Mouse (Mus musculus) monocyte, adult 5-6 weeks (primary cell): ENCODE measurements around the gene Mprip. TPM values are rescaled to one million over a fixed set of nuclear protein-coding genes. Genes with fewer than 3 reads are reported as not detected.

Source experiments
- ATAC-seq: fragments of 153-309, 156-312 bp; replicated peaks from 2 replicates; pipeline ENCODE4 v1.8.0; 2017; ENCODE audit warnings: mild to moderate bottlenecking; ENCODE audit not compliant: low TSS enrichment, insufficient number of reproducible peaks, severe bottlenecking, poor library complexity, low FRiP score
- total RNA-seq: library from RNA; stranded (forward); fragments of 200-1000, 200-491, 200-594 nt; gene quantifications from 3 replicates; pipeline ENCODE4 v1.2.3, GENCODE M21; 2017

Mprip gene
- total RNA-seq, 1 experiment from 2014 or later, result 38.2 TPM

DNA sequence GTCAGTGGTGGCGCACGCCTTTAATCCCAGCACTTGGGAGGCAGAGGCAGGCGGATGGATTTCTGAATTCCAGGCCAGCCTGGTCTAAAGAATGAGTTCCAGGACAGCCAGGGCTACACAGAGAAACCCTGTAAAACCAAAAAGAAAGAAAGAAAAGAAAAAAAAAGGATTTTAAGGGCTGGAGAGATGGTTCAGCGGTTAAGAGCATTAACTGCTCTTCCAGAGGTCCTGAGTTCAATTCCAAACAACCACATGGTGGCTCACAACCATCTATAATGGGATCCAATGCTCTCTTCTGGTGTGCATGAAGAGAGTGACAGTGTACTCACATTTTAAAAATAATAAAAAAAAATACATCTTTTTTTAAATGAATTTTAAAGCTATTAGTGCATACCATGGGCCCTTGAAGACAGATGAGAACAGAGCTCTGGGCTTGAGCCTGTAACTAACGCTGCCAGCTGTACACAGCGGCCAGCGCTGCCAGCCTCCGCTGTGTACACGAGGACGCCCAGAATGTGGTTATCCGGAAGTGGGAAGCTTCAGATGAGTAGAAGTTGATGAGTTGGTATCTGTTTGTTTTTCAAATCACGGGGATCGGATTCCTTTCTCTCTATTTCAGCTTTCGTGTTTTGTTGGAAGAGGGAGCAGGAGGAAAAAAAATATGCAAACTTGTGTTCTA is 149.5 kb downstream of the Mprip start:
- ATAC-seq, result no peak

DNA sequence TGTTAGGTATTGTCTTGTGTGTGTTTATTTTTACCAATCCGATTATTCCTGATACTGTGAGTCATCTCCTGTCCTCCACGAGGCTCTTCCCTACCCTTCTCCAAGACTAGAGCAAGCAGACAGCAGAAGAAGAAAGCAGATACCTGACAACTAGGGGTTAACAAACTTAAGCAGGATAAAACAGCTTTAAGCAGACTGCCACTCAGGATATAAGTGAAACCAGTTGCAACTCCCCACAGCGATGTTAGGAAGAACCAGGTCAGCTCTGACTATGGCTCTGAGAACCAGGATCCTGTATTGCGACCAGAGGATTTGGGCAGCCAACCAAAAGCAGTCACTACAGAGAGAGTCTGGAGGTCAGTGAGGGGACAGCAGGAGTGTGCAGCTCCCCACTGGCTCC is 150.1 kb downstream of the Mprip start:
- no peak for ATAC-seq

DNA sequence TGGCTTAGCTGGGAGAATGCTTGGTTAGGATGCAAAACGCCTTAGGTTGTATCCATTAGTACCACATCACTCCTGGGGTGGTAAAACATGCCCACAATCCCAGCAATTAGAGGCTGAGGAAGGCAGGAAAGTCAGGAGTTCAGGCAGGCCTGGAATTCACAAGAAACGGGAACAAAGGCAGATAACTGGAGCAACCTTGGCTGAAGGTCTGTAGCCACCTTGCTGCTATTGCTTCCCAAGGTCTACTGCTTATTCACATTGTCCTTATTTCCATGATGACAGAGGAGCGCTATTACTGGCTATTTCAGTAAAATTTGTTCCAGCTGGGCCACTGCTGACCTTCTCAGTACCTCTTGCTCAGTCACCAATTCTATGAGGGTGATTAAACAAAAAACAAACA is 152.2 kb downstream of the Mprip start:
- no peak for ATAC-seq

DNA sequence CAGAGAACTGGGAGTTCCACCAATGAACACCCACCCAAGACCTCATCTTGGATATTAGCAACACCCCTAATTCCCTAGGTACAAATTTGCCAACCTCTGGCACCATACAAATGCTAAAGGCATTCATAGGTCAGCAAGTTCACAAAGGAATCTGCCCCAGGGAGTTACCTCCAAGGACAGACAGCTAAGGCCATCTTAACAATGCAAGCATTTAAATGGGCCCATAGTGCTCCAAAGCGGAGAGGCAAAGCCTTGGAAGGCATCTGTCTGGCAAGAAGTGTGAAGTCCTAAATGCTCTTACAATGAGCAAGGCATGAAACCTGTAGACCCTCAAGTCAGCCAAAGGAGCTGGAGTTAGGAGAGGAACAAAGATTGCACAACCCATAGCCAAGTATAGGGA is 153.2 kb downstream of the Mprip start:
- ATAC-seq, result no peak

DNA sequence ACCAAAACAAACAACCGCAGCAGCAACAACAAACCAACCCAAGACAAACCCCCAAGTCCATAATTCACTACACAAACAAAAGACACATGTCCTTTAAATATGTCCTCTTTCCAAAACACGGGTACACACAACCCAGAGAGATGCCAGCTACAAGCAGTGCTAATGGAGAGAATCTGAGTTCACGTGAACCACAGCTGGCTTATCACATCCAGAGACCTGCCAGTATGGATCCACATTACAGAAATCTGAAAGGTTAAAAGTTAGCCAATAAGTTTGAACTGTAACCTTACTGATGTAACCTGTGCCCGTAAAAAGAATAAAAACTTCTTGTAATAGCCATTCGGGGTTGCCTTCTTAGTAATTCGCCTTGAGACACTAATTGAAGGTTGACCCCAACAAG is 153.8 kb downstream of the Mprip start:
- ATAC-seq, result no peak

DNA sequence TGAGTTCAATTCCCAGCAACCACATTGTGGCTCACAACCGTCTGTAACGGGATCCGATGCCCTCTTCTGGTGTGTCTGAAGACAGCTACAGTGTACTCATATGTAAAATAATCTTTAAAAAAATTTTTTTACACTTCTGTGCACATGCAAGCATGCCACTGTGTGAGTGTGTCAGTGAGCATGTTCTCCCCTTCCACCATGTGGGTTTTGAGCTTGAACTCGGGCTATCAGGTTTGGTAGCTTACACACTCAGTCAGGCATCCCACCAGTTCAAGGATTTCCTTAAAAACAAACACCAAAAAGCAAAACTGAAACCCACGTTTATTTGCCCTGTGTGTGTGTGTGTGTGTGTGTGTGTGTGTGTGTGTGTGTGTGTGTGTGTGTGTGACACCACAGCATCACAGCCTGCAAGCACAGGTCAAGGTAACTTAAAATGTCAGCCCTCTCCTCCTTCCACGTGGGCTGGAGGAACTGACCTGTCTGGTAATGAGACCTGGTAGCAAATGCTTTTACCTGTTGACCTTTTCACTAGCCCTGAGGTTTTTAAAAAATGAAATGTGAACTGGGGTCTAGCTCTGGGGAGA is 154.5 kb downstream of the Mprip start:
- no peak for ATAC-seq

DNA sequence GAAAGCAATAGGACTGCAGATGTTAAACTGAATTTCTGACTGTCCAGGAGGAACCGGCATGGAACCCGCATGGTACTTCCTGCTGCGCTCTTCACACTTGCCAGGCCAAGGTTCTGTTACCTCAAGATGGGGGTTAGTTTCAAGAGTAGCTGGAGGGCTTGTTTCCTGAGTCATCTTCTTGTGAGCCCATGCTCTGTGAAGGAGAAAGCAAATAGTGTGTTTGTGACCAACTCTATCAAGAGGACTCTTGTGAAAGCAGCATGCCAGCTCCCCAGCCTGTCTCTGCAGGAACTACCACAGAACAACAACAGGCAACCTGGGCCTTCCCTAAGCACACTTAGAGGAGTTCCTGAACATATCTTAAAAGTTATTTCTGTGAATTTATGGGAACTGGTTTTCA is 156.8 kb downstream of the Mprip start:
- ATAC-seq, result no peak

DNA sequence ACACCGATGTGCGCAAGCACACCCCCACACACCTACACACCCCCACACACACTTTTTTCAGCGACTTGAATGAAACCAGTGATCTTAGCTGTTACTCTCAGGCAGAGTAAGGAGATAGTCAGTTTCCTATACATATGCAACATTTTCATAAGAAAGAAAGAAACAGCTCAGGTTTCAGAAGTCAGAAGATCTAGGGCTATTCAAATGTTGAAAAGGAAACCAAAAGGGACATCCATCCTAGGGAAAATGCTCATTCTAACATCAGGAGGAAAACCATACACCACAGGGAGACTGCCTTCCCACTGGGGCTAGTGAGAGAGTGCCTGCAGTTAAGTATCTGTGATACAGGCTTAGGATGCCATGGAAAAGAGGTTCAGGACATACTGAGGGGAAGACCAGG is 160.5 kb downstream of the Mprip start:
- ATAC-seq, result no peak

Other genes with a start within 250 kb of the Mprip start
- 4.3 to 8.3 TPM (median 5.5 TPM) in 3 replicates for gene Jmjd4, start 211.3 kb upstream of the Mprip start, total RNA-seq
- gene Snap47, start 210.1 kb upstream of the Mprip start, total RNA-seq, result 5.6 to 17.7 TPM (median 6.0 TPM) in 3 replicates
- gene Zfp867, start 188.8 kb upstream of the Mprip start, total RNA-seq, result 1.5 to 5.2 TPM (median 1.7 TPM) in 3 replicates
- 8.6 to 18.8 TPM (median 11.6 TPM) in 3 replicates for gene Zkscan17, start 134.6 kb upstream of the Mprip start, total RNA-seq
- 35.2 to 49.8 TPM (median 49.4 TPM) in 3 replicates for gene Nlrp3, start 119.7 kb upstream of the Mprip start, total RNA-seq
- not detected in 3 replicates for gene Olfr222, start 85.1 kb upstream of the Mprip start, total RNA-seq
- not detected in 3 replicates for gene Olfr223, start 68.0 kb upstream of the Mprip start, total RNA-seq
- not detected in 3 replicates for gene Pld6, start 126.3 kb downstream of the Mprip start, total RNA-seq
- 20.4 to 40.6 TPM (median 27.9 TPM) in 3 replicates for gene Flcn, start 148.7 kb downstream of the Mprip start, total RNA-seq
- gene Nt5m, start 178.1 kb downstream of the Mprip start, total RNA-seq, result 7.0 to 8.1 TPM (median 7.1 TPM) in 3 replicates
- gene Cops3, start 178.5 kb downstream of the Mprip start, total RNA-seq, result 92.3 to 107 TPM (median 102 TPM) in 3 replicates